Mouse (Mus musculus) E14TG2a.4 (cell line): Measurements from ENCODE around the gene Dclk1.

ENCODE experiments used
- CTCF ChIP-seq: conservative IDR thresholded peaks from 2 replicates; pipeline ENCODE4 v1.5.1; 2014; ENCODE audit warnings: low read length
- NANOG ChIP-seq: IDR thresholded peaks from 2 replicates; pipeline ENCODE4 v1.6.1; 2014; ENCODE audit warnings: borderline replicate concordance, low read length, mixed read lengths
- POU5F1 ChIP-seq: IDR thresholded peaks from 2 replicates; pipeline ENCODE4 v1.6.1; 2014; ENCODE audit warnings: low read length, borderline replicate concordance

DNA sequence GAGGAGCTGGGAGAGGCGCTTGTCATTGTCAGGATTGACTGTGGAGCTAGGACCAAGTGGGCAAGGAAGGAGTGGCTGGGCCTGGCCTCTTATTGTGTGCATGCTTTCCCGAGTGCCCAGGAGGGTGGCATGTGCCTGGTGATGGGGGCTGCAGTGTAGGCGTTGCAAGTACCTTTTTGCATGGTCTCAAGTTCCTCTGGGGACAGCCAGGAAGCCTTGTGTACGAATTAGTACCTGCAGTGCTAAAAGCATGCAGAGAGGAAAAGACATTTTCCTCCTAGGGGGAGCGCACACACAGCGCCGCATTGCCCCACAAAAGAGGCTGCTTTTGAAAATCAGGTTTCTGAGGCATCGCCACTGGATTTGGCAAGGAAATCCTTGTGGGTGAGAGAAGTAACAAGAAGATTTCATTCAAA lies 900 bp downstream of the Dclk1 start:
- TF ChIP-seq NANOG (no peak), CTCF (no peak), POU5F1 (no peak)
